Mouse (Mus musculus): Measurements from ENCODE around the gene Macrod2. TPM values are rescaled to one million over a fixed set of nuclear protein-coding genes. Genes with fewer than 3 reads are reported as not detected.

Gene Macrod2
- polyA plus RNA-seq, 1 experiment from 2014 or later = 40.0 TPM

GRCm38 (mm10) chr2:142187428-142187827, 1792.3 kb downstream of the Macrod2 start:
- Histone ChIP-seq H3K4me3 (replicated peaks) (no peak overlapping the region), H3K9ac (no peak overlapping the region), H3K4me1 (replicated peaks) (no peaks in the 10 kb centered on the region), H3K4me2 (replicated peaks) (no peak overlapping the region), H3K36me3 (no peaks in the 10 kb centered on the region), H3K27ac (no peak overlapping the region), H3K27me3 (replicated peaks) (no peaks in the 10 kb centered on the region), H3K9me3 (no peaks in the 10 kb centered on the region)
- no peak for ATAC-seq
- WGBS = 73% methylated on average over 5 of the region's 5 CpGs

- no peak overlapping the region for H3K4me3 ChIP-seq (replicated peaks)
- ATAC-seq = no peak
- H3K27me3 ChIP-seq (replicated peaks) = no peaks in the 10 kb centered on the region
- H3K9ac ChIP-seq = no peak overlapping the region
- H3K36me3 ChIP-seq = no peaks in the 10 kb centered on the region
- no peaks in the 10 kb centered on the region for H3K9me3 ChIP-seq
- 63% methylated on average over 1 of the region's 1 CpGs for WGBS
- H3K4me2 ChIP-seq (replicated peaks) = no peak overlapping the region
- no peak overlapping the region for H3K27ac ChIP-seq
- no peaks in the 10 kb centered on the region for H3K4me1 ChIP-seq (replicated peaks)
These were observed 1822.3 kb downstream of the Macrod2 start for GRCm38 (mm10) chr2:142217371-142217770.

DNA sequence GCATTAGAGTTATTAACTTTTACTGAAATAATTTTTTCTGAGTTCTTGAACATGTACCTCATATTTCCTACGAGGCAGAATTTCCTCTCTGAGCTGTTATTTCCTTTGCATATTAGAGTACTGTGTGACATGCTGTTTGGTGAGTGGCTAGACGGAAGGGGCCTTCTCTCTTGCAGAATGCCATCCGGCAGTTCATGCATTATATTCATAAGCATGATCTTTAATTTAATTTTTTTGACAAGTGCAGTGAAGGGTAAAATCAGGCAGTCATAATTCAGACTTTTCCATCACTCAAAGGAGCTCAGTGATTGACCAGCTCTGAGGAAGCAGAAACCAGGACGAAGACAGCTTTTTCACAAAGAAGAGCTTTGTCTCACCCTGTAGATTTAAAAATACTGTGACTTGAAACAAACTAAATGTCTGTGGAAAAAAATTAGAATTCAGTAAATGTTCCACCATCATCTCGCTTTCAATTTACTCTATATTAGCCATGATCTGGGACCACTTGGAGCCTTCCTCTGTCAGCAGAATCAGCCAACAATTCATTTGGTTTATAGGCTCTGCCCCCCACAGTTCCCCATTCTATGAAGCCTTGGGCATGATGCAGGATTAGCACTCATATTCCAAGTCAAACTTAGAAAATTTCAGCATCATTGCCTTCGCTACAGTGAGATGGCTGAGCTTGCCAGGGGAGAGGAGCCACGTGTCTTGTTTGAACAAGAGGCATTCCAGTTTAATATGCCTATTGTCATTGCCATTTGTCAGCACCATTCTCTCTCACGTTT, 1827.2 kb downstream of the Macrod2 start:
- Histone ChIP-seq H3K27ac (no peak overlapping the region), H3K4me3 (replicated peaks) (no peak overlapping the region), H3K4me2 (replicated peaks) (no peak overlapping the region), H3K9ac (no peak overlapping the region), H3K27me3 (replicated peaks) (no peaks in the 10 kb centered on the region), H3K4me1 (replicated peaks) (no peaks in the 10 kb centered on the region), H3K9me3 (no peaks in the 10 kb centered on the region), H3K36me3 (no peaks in the 10 kb centered on the region)
- no peak for ATAC-seq
- WGBS = 62% methylated on average over 8 of the region's 8 CpGs

- Histone ChIP-seq H3K4me2 (replicated peaks) (no peak overlapping the region), H3K4me3 (replicated peaks) (no peak overlapping the region), H3K27ac (no peak overlapping the region), H3K4me1 (replicated peaks) (no peaks in the 10 kb centered on the region), H3K9me3 (no peaks in the 10 kb centered on the region), H3K27me3 (replicated peaks) (no peaks in the 10 kb centered on the region), H3K36me3 (no peaks in the 10 kb centered on the region), H3K9ac (no peak overlapping the region)
- 42% methylated on average over 5 of the region's 5 CpGs for WGBS
- no peak for ATAC-seq
These were observed 1827.8 kb downstream of the Macrod2 start for GRCm38 (mm10) chr2:142222926-142223325.

DNA sequence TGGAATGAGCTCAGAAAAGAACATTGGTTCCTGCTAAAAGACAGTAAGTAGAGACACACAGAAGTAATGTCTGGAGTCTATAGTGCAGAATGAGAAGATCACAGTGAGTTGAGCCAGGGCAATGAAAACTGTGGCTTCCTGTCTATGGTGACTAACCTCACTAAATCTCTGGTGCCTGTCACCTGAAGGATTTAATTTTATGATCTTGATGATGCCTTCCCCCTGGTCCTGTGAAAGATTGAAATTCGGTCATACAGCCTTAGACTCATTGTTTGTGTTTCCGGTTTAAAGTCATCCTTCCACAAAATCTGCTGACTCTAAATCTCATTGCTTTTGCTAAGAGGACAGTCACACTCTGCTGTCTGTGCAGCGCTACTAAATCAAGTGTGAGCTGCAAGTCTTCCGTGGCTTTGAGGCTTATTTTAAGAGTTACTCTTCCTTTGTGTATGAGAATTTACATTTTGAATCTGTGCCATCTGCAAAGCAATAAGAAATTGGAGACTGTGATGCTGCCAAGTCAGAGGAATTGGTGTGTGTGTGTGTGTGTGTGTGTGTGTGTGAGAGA, 1836.0 kb downstream of the Macrod2 start:
- Histone ChIP-seq H3K27me3 (replicated peaks) (no peaks in the 10 kb centered on the region), H3K36me3 (no peaks in the 10 kb centered on the region), H3K4me1 (replicated peaks) (no peaks in the 10 kb centered on the region), H3K9me3 (no peaks in the 10 kb centered on the region), H3K4me3 (replicated peaks) (no peak overlapping the region), H3K9ac (no peak overlapping the region), H3K4me2 (replicated peaks) (no peak overlapping the region), H3K27ac (no peak overlapping the region)
- WGBS = 46% methylated on average over 4 of the region's 4 CpGs
- ATAC-seq = no peak

DNA sequence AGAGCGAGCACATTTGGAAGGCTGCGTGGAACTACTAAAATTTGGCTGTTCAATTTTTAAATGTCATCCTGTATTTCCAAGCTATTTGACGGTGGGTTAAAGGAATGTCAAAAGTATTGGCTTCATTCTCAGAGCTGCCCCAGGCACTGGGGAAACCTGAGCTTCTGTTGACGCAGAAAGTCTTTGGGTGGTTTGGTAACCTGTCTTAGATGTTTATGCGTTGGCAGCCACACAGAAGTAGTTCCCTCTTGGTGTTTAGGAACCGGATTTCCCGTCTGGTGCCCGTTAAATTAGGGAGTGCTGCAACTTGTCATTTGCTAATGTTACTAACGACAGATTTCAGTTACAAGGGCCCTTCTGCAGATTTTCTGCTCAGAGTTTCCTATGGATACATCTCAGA, 1837.7 kb downstream of the Macrod2 start:
- WGBS = 53% methylated on average over 9 of the region's 9 CpGs
- no peak overlapping the region for H3K9ac ChIP-seq

DNA sequence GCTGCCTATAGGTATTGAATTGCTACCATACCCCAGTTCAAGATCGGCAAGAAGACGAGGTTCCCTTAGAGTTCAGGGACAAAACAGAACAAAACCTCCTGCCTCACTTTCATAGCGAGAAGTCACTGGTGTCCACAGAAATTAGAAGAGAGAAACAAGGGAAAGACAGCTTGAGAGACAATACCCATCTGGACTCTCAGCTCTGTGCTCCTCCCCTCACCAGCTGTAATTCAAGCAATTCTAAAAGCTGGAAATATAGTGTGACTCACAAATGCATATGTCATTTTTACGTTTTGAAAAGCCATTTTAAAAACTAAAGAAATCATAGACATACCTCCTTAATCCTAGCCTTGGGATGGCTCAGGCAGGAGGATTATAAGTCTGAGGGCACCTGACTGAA, 1848.4 kb downstream of the Macrod2 start:
- no peak overlapping the region for H3K9ac ChIP-seq
- no peaks in the 10 kb centered on the region for H3K9me3 ChIP-seq
- H3K27me3 ChIP-seq (replicated peaks) = no peaks in the 10 kb centered on the region
- 76% methylated on average over 4 of the region's 4 CpGs for WGBS
- H3K4me1 ChIP-seq (replicated peaks) = no peaks in the 10 kb centered on the region
- no peak overlapping the region for H3K4me2 ChIP-seq (replicated peaks)
- H3K36me3 ChIP-seq = no peaks in the 10 kb centered on the region
- no peak overlapping the region for H3K27ac ChIP-seq
- no peak for ATAC-seq
- no peak overlapping the region for H3K4me3 ChIP-seq (replicated peaks)

More for the DNA sequence above, 1837.7 kb downstream of the Macrod2 start:
- Histone ChIP-seq H3K36me3 (no peaks in the 10 kb centered on the region), H3K27ac (no peak overlapping the region), H3K4me2 (replicated peaks) (no peak overlapping the region), H3K4me3 (replicated peaks) (no peak overlapping the region), H3K4me1 (replicated peaks) (no peaks in the 10 kb centered on the region), H3K27me3 (replicated peaks) (no peaks in the 10 kb centered on the region), H3K9me3 (no peaks in the 10 kb centered on the region)
- no peak for ATAC-seq

DNA sequence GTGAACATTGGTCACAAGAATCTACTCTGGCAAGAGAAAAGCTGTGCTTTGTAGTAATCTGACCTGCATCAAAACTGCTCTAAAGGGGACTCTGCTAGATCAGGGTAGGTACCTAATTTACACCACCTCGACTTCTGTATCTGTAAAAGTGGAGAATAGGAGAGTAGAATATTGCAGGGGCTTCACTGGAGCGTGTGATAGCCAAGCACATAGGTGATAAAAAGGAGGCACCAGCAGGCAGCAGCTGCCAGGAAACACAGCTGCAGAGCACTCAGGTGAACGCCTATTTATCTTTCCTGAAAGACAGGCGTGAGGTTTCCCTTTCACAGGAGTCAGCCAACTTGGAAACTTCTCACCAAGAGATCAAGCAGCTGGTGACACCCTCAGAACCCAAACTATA, 1855.3 kb downstream of the Macrod2 start:
- 34% methylated on average over 4 of the region's 4 CpGs for WGBS
- H3K27ac ChIP-seq = no peak overlapping the region
- H3K9me3 ChIP-seq = no peaks in the 10 kb centered on the region
- H3K9ac ChIP-seq = no peak overlapping the region
- no peaks in the 10 kb centered on the region for H3K36me3 ChIP-seq
- no peak overlapping the region for H3K4me3 ChIP-seq (replicated peaks)
- H3K27me3 ChIP-seq (replicated peaks) = no peaks in the 10 kb centered on the region
- no peak for ATAC-seq
- H3K4me1 ChIP-seq (replicated peaks) = 0 out of 2 replicates have a peak, but pooled peaks cover 2% of the 10 kb centered on the region
- no peak overlapping the region for H3K4me2 ChIP-seq (replicated peaks)

DNA sequence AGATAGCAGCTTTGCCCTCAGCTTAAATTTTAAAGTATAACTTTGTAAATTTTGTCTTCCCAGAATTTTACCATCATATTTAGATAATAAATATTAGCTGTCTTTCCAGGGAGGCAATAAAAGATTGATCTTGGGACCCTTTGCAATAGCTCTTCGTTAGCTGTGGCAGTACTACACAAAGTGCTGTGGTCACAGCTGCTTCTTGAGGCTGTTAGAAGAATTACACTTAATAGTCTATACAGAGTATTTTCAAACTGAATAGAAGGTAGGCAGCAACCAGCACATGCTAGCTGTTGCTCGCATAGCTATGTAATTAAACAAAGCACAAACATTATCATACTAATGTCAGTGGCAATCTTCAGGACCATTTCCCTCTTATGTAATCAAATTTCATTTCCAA, 1856.4 kb downstream of the Macrod2 start:
- Histone ChIP-seq H3K27ac (no peak overlapping the region), H3K36me3 (no peaks in the 10 kb centered on the region), H3K4me1 (replicated peaks) (0 out of 2 replicates have a peak, but pooled peaks cover 2% of the 10 kb centered on the region), H3K4me3 (replicated peaks) (no peak overlapping the region), H3K9me3 (no peaks in the 10 kb centered on the region), H3K4me2 (replicated peaks) (no peak overlapping the region), H3K9ac (no peak overlapping the region), H3K27me3 (replicated peaks) (no peaks in the 10 kb centered on the region)
- ATAC-seq = no peak
- WGBS = 74% methylated on average over 2 of the region's 2 CpGs

DNA sequence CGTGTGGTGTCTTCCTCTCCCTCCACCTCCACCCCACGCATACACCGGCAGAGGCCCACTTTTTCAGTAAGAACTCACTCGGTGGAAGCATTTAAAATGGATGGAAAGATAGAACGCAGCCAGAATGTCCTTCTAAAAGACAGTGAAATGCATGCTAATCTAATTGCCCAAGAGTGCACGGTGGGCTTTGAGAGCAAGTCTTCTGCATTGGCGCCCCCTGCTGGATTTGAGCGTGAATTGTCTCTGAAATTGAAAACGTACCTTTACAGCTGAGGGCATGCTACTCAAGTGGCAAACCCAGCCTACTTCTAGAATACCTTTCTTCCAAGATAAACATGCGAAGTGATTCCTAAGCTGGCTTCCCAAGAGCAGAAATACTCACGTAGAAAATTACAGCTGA, 1858.8 kb downstream of the Macrod2 start:
- H3K4me3 ChIP-seq (replicated peaks) = no peak overlapping the region
- H3K27ac ChIP-seq = no peak overlapping the region
- H3K9me3 ChIP-seq = no peaks in the 10 kb centered on the region
- H3K4me2 ChIP-seq (replicated peaks) = no peak overlapping the region
- no peak overlapping the region for H3K9ac ChIP-seq
- peak; percentile 75 for ATAC-seq
- H3K27me3 ChIP-seq (replicated peaks) = no peaks in the 10 kb centered on the region
- no peaks in the 10 kb centered on the region for H3K36me3 ChIP-seq
- 0 out of 2 replicates have a peak, but pooled peaks cover 2% of the 10 kb centered on the region for H3K4me1 ChIP-seq (replicated peaks)
- WGBS = 13% methylated on average over 11 of the region's 11 CpGs

DNA sequence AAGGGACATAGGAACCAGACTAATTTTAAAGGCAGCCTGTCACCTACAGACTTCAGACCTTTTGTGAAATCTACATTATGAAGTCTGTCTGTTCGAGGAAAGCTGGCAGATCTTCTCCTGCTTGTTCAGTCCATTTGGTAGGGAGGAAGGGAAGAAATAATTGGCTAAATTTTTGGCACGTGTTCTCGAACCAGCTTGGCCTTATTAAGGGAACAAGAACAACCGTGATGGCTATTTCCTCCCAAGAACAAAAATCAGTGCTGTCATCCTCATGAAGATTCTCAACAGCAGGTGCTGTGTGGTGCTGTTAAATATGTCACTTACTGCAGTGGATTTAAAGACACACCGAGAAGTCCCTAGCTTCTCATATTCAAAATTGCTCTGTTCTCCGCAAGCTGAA, 1859.5 kb downstream of the Macrod2 start:
- Histone ChIP-seq H3K4me2 (replicated peaks) (no peak overlapping the region), H3K27ac (no peak overlapping the region), H3K27me3 (replicated peaks) (no peaks in the 10 kb centered on the region), H3K4me1 (replicated peaks) (0 out of 2 replicates have a peak, but pooled peaks cover 2% of the 10 kb centered on the region), H3K4me3 (replicated peaks) (no peak overlapping the region), H3K9ac (no peak overlapping the region), H3K9me3 (no peaks in the 10 kb centered on the region), H3K36me3 (no peaks in the 10 kb centered on the region)
- 86% methylated on average over 6 of the region's 6 CpGs for WGBS
- no peak for ATAC-seq

DNA sequence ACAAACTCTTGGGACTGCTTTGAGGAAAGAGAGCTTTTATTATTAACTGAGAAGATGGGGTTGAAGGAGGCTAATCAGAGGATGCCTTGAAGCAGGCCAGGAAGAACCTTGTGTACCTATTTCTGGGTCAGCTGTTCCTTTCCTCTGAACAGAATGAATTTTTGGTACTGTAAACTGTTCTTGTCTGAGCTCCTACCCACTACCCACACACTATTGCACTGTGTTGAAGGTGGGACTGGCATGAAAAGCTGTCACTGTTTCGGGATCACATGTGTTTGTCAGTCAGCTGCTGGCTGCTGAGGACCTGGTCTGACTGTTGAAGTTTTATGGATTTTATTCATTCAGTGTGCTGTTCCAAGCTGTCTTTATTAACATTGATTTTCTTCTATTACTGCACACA, 1862.4 kb downstream of the Macrod2 start:
- Histone ChIP-seq H3K4me1 (replicated peaks) (no peaks in the 10 kb centered on the region), H3K4me2 (replicated peaks) (no peak overlapping the region), H3K9ac (no peak overlapping the region), H3K27ac (no peak overlapping the region), H3K36me3 (no peaks in the 10 kb centered on the region), H3K9me3 (no peaks in the 10 kb centered on the region), H3K4me3 (replicated peaks) (no peak overlapping the region), H3K27me3 (replicated peaks) (no peaks in the 10 kb centered on the region)
- WGBS = 97% methylated on average over 1 of the region's 1 CpGs
- ATAC-seq = no peak

GRCm38 (mm10) chr2:142261046-142261445, 1865.9 kb downstream of the Macrod2 start:
- no peaks in the 10 kb centered on the region for H3K4me1 ChIP-seq (replicated peaks)
- no peaks in the 10 kb centered on the region for H3K36me3 ChIP-seq
- no peak overlapping the region for H3K4me3 ChIP-seq (replicated peaks)
- WGBS = 59% methylated on average over 6 of the region's 6 CpGs
- no peak for ATAC-seq
- H3K27me3 ChIP-seq (replicated peaks) = no peaks in the 10 kb centered on the region
- no peak overlapping the region for H3K9ac ChIP-seq
- H3K27ac ChIP-seq = no peak overlapping the region
- no peak overlapping the region for H3K4me2 ChIP-seq (replicated peaks)
- H3K9me3 ChIP-seq = no peaks in the 10 kb centered on the region

Measured in intestine, embryonic 15.5 days (tissue).